Mouse (Mus musculus) heart, adult 2 months (tissue): ENCODE data around the gene Abca8a.

Experiments
- CTCF ChIP-seq: fragments of 200-600 bp; IDR thresholded peaks from 2 replicates; pipeline ENCODE4 v1.8.1; 2022; ENCODE audit warnings: antibody characterized with exemption, mild to moderate bottlenecking, moderate library complexity
- POLR2A ChIP-seq: fragments of 200-500 bp; IDR thresholded peaks from 2 replicates; pipeline ENCODE4 v1.6.1; 2011; ENCODE audit warnings: mild to moderate bottlenecking, low read depth, low read length, control low read depth; ENCODE audit not compliant: insufficient read depth

DNA sequence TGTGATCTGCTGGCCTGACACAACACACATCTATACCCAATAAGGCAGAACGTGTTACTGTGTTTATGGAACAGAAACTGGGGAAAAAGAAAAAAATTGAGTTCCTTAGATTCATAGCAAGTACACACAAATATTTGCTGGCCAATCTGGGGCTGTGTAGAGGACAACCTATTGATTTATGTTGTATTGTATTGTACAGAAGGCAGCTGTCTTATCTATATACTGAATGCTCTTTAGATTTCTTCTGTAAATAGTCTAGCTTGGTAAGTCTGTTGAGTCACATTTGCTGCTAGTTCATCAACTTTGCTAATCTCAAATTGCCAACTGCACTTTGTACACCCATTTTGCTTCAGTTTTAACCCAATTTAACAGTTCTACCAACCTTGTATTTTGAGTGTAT, 107.6 kb downstream of the Abca8a start:
- TF ChIP-seq CTCF = no peak
- TF ChIP-seq POLR2A = no peak
